Mouse (Mus musculus): ENCODE data around the gene Prkce.

Prkce gene

DNA sequence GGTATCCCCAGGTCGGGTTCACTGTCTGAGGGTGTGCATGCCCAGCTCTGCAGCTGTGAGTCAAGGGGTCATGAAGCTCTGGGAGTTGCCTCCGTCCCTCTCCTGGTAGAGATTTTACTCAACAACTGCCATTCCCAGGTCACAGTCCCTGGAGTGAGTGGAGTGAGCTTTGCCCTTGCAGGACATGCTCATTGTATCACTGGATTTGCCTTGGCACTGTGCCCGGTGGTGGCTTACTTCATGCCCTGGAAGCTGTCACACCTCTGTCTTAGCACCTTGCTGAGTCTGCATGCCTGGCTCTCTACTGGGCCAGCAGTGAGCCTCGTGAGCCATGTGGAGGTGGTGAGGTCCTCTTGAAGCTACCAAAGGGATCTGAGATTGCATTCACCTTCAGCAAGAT is 167.4 kb downstream of the Prkce start:
- no peak for DNase-seq (ENCODE audit: low spot score)

- no peak for DNase-seq (ENCODE audit: low spot score)
Measured at GRCm38 (mm10) chr17:86336652-86337073, 169.1 kb downstream of the Prkce start.

DNA sequence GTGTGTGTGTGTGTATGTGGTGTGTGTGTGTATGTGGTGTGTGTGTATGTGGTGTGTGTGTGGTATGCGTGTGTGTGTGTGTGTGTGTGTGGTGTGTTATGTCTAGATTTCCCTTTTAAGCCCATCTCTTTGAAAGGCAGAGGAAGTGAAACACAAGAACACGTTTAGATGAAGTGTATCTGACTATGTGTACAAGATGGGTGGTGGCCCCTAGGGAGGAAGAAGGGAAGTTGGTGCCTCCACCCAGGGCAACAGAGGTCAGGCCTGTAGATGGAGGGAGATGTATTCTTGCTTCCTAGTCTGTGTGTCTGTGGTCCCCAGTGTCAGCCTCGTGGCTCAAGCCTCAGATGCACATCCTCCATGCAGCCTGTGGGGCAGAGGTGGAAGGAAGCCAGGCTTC is 169.5 kb downstream of the Prkce start:
- DNase-seq (ENCODE audit: low spot score) = no peak

- DNase-seq (ENCODE audit: low spot score) = no peak
Measured at GRCm38 (mm10) chr17:86338328-86338727, 170.7 kb downstream of the Prkce start.

DNA sequence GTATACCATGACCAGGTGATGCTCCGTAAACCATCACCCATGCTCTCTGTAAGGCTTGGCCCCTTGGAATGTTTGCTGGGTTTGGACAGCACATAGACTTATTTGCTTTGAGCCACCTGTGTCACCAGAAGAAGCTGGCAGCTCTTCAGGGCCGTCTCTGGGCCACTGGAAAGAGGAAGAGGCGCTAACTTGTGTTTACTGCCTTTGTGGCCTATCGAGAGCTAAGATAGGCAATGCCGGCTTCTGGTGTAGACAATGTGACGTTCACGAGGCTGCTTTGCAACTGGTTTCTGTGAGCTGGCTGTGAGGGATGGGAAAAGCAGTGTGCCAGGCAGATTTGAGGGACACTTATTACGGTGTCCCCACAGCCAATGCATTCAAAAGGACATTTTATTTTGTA is 176.4 kb downstream of the Prkce start:
- DNase-seq (ENCODE audit: low spot score) = no peak

DNA sequence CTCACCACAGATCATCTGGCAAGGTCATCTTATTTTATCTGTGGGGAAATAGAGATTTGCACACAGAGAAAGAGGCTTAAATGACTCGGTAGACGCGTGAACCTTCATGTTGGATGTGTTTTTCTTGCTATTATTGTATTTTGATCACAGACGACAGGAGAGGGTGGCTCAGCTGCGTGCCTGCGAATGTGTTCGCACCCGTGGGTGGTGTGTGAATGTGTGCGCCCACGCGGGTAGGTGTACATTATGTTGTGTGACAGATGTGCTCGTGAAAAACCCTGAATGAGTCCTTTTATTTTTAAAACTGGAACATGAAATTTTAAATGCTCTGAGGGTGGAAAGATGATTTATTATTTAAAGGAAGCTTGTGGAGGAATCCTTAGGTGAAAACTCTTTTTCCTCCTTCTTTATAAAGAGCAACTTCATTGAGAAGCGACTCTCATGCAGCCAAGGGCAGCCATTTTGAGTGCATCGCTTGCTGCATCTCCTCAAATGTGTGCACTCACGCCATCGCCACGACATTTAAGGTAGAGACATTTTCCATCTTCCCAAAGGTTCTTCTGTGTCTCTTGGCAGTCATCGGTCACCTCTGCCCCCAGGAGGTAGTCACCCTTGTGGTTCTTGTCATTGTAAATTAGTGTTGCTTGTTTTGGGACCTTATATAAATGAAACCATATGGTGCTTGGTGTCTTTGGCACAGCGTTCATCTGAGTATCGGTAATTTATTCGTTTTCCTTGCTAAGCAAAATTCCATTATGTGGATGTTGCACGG is 177.8 kb downstream of the Prkce start:
- DNase-seq (ENCODE audit: low spot score) = no peak

DNA sequence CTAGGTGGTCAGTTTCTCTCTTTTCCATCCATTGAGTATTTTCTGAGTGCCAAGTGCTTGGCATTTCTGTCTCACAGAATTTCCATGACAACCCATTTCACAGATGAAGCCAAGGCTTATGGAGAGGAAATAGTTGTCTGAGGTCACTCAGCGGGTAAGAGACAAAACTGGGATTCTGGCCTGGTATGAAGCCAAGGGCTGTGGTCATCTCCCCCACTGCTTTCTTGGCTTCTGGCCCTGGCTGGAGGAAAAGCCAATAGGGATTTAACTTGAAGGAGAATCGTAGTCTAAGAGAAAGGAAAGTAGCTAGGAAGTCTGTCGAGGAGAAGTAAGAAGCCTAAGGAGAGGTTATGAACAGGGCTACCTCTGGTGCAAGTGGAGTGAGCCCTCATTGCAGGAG is 182.7 kb downstream of the Prkce start:
- peak; percentile 68 for DNase-seq (ENCODE audit: low spot score)

DNA sequence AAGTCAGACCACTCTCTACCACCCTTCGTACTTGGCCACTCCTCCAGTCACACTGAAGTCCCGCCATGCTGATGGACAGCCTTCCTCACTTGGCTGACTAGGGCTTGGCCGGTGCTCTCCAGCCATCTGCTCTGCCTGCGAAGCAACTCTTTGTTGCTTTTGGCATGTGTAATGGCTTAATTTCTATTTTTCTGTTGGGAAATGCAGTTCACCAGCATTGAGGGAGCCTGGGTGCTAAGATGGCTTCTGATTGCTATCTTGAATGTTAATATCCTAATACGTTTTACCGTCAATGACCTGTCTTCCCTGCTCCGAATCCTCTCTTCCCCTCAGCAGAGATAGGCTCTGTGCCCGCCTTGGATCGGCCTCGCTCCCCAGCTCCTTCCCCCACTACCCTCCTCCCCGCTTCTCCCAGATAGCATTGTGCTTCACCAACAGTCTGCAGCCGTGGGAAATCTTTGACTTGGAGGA is 183.2 kb downstream of the Prkce start:
- no peak for DNase-seq (ENCODE audit: low spot score)

DNA sequence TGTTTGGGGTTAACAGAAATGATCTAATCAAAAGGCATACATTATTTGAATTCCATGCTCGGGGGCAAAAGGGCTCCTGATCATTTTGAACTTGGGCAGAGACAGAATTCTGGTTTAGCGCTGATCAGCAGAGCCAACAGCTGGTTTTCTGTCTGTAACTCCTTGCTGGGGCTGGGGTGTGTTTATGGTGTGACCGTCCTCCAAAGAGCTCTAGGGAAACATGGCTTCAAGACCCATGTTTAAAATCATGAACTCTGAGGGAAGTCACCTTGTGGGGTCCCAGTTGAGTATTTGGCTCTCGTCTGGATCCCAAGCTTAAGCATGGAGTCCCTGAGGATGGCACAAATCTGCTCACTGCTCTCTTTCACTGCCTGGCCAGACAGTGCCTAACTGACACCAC is 183.7 kb downstream of the Prkce start:
- DNase-seq (ENCODE audit: low spot score) = no peak

GRCm38 (mm10) chr17:86352247-86353037 is 184.9 kb downstream of the Prkce start:
- no peak for DNase-seq (ENCODE audit: low spot score)

GRCm38 (mm10) chr17:86353679-86354078 is 186.1 kb downstream of the Prkce start:
- DNase-seq (ENCODE audit: low spot score) = no peak

DNA sequence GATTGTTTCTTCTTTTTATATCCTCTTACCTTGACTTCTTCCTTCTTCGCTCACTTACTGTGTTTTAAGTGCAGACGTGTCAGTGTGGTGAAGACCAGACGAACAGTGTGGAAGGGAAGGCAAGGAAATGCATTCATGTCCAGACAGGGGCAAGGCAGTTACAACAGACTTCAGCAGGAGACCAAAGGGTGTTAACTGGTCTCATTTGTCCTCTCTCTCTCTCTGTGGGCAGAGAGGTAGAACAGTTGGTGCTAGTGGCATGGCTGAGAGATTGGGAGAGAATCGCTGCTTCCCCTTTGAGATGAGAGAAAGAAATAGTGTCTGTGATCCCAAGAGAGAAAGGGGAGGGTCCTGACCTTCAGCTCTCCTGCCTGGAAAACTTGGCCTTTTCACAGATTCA is 186.5 kb downstream of the Prkce start:
- no peak for DNase-seq (ENCODE audit: low spot score)

DNA sequence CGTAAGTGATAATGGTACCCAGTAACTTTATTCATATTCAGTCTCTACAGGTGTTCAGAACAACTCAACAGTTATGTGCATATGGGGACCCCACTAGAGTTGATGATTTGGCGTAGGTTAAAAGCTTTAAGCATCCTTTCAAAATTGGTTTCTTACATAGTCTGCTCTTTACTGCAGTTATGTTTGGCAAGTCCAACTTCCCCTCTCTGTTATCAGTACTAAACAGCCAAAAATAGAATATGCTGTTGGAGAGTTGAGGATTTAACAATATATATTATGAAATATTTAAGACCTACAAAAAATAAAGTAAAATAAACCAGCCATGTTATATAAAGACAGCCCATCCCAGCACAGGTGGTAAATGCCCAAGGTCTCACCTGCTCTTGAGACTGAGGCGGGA is 187.3 kb downstream of the Prkce start:
- no peak for DNase-seq (ENCODE audit: low spot score)

GRCm38 (mm10) chr17:86355318-86355717 is 187.7 kb downstream of the Prkce start:
- no peak for DNase-seq (ENCODE audit: low spot score)

GRCm38 (mm10) chr17:86355772-86356451 is 188.3 kb downstream of the Prkce start:
- no peak for DNase-seq (ENCODE audit: low spot score)

DNA sequence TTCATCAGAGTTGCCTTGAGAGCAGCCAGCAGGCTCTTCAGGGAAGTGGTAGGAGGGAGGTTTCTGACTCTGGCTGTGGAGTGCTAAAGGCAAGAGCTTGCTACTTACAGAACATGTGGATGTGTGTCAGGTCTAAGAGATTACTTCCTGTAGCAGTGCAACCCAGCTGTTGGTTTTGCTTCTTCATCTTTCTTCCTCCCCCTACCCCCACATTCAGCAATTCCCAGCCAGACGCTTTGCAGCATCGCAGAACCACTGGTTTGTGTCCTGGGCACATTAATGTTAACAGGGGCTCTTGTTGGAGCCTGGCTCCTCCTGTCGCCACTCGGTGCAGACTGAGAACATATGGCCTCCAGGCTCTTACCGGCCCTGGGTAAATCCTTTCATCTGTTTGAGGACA is 190.8 kb downstream of the Prkce start:
- no peak for DNase-seq (ENCODE audit: low spot score)

DNA sequence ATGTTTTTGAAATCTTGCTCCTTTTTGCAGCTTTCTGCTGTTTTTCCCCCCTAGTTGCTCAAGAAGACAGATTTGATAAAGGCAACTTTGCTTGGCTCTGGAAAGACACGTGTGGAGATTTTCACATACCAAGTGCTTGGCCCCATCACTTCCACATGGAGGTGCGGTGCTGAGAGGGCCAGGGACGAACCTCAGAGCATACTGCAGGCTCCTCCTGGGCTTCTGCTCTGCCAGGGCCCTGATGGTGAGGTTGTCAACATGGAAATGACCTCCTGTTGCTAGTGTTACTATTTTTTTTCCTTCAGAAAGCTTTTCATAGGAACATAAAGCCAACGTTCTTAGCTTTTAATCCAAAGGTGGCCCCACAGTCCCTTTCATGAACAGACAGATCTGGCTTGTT is 191.3 kb downstream of the Prkce start:
- no peak for DNase-seq (ENCODE audit: low spot score)

DNA sequence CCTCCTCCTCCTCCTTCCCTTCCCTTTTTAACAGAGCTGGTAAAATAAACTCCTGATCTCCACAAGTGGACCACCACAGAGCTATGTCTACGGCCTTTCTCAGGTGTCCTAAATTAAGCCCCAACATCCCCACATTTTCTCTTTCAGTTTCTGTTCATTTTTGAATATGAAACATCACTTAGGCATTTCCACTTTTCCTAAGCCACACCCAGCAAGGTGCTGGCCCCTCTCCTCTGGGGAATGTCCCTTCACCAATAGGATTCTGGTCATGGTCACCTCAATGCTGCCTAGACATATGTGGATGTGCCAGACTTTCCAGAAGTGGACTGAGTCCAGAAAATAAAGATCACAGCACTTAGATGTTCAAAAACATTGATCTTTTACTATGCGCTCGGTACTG is 193.3 kb downstream of the Prkce start:
- DNase-seq (ENCODE audit: low spot score) = no peak

GRCm38 (mm10) chr17:86363356-86363755 is 195.8 kb downstream of the Prkce start:
- no peak for DNase-seq (ENCODE audit: low spot score)

- DNase-seq (ENCODE audit: low spot score) = no peak
Measured at GRCm38 (mm10) chr17:86364349-86365075, 196.9 kb downstream of the Prkce start.

DNA sequence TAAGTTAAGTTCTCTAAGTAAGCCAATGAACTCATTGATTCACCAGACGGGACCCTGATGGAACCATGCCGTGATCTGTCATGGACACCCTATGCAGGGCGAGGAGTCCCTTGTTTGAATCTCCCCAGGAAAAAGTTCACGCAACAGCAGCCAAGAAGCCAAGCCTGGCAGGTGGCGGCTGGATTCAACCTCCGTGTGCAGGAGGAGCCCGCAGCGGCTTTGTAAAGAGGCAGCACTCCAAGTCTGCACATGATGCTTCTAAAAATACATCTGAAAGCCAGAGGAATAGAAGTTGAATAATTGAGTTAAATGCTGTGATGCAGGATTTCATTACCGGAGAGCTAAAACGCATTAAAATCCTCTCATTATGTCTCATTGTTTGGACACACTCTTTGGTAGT is 199.3 kb downstream of the Prkce start:
- DNase-seq (ENCODE audit: low spot score) = no peak

DNA sequence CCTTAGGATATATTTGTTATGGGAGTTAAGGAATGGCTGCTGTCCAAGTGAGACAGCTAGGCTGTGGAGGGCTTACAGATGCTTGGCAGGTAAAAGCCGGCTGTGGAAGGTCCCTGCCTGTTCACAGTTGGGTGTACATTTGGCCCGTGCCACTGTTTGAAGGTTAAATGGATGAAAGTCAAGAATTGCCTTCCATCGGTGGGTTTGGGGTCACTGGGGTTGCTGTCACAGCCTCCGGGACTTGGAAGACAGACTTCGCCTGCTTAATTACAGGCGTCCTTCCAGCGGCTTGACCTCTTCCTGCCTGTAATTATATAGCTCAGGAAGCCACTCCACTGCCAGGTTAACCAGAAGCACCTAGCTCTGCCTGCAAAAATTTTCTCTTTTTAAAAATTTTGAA is 200.1 kb downstream of the Prkce start:
- DNase-seq (ENCODE audit: low spot score) = no peak
